Mouse (Mus musculus) frontal cortex, adult 2 months (tissue): Measurements from ENCODE around the gene Ajap1. TPM values are rescaled to one million over a fixed set of nuclear protein-coding genes. Genes with fewer than 3 reads are reported as not detected.

Experiments
- DNase-seq, 2 experiments: peaks; one replicate each; pipeline ENCODE4 v3.0.0; 2022; ENCODE audit warnings: low spot score in 1 of 2; ENCODE audit errors: extremely low spot score in 1 of 2
- polyA plus RNA-seq: library from polyadenylated mRNA; depleted of rRNA; stranded (reverse); fragments of >200 nt; gene quantifications from 2 replicates; pipeline ENCODE4 v1.2.3, GENCODE M21; 2012; rRNA removed

Ajap1 gene
- 33.2 and 40.4 TPM in 2 replicates for polyA plus RNA-seq

GRCm38 (mm10) chr4:153482459-153483338, at the start of gene Ajap1:
Gene Ajap1, minus strand, starts transcription at chr4:153482811.
- peak in 1 of 2 experiments; percentile 82 for DNase-seq

- DNase-seq: no peak
Measured at GRCm38 (mm10) chr4:153530536-153530935, 47.9 kb upstream of the Ajap1 start.

- no peak for DNase-seq
Measured at GRCm38 (mm10) chr4:153521601-153522000, 39.0 kb upstream of the Ajap1 start.

- no peak for DNase-seq
Measured at GRCm38 (mm10) chr4:153519888-153520287, 37.3 kb upstream of the Ajap1 start.

GRCm38 (mm10) chr4:153519289-153519688, 36.7 kb upstream of the Ajap1 start:
- no peak for DNase-seq

- no peak for DNase-seq
Measured at GRCm38 (mm10) chr4:153515786-153516185, 33.2 kb upstream of the Ajap1 start.

- DNase-seq: no peak
Measured at GRCm38 (mm10) chr4:153514071-153514470, 31.5 kb upstream of the Ajap1 start.

- no peak for DNase-seq
Measured at GRCm38 (mm10) chr4:153511530-153511929, 28.9 kb upstream of the Ajap1 start.

GRCm38 (mm10) chr4:153501936-153502335, 19.3 kb upstream of the Ajap1 start:
- DNase-seq: no peak

- DNase-seq: no peak
Measured at GRCm38 (mm10) chr4:153492444-153492843, 9.8 kb upstream of the Ajap1 start.

- DNase-seq: no peak
Measured at GRCm38 (mm10) chr4:153489116-153489515, 6.5 kb upstream of the Ajap1 start.

GRCm38 (mm10) chr4:153485913-153486312, 3.3 kb upstream of the Ajap1 start:
- no peak for DNase-seq

- DNase-seq: peak in 1 of 2 experiments; percentile 92
Measured at GRCm38 (mm10) chr4:153484392-153484791, 1.8 kb upstream of the Ajap1 start.

GRCm38 (mm10) chr4:153481361-153482234, 1.0 kb downstream of the Ajap1 start:
- no peak for DNase-seq

GRCm38 (mm10) chr4:153480551-153481262, 1.9 kb downstream of the Ajap1 start:
- DNase-seq: peak; percentile 63 to 85

- no peak for DNase-seq
Measured at GRCm38 (mm10) chr4:153479144-153479543, 3.5 kb downstream of the Ajap1 start.

- no peak for DNase-seq
Measured at GRCm38 (mm10) chr4:153473480-153474252, 8.9 kb downstream of the Ajap1 start.

- no peak for DNase-seq
Measured at GRCm38 (mm10) chr4:153469712-153470111, 12.9 kb downstream of the Ajap1 start.

- peak; percentile 57 to 83 for DNase-seq
Measured at GRCm38 (mm10) chr4:153459934-153460333, 22.7 kb downstream of the Ajap1 start.

- no peak for DNase-seq
Measured at GRCm38 (mm10) chr4:153459503-153459902, 23.1 kb downstream of the Ajap1 start.
